In genomic region chr2:66101686-66102304, GRCm38 (mm10) we compare ENCODE assay signal across 28 mouse cellular contexts. TPM values are rescaled to one million over a fixed set of nuclear protein-coding genes. Genes with fewer than 3 reads are reported as not detected.
"Had no signal": no experiment of that assay in that cellular context is flagged by ENCODE, and none has a peak within 500 bp of the region (broad histone marks: within the 10 kb centered on the region; RNA-seq: fewer than 3 reads in every experiment).

No protein-coding gene starts in this region.

- H3K27ac ChIP-seq: embryonic facial prominence, embryonic 10.5 days; embryonic facial prominence, embryonic 12.5 days; embryonic facial prominence, embryonic 13.5 days; embryonic facial prominence, embryonic 15.5 days; forebrain, embryonic 10.5 days; forebrain, embryonic 12.5 days; forebrain, embryonic 13.5 days; forebrain, embryonic 15.5 days; gastrocnemius, adult 2 months; heart, adult 2 months had no signal

- DNase-seq: cerebellum, adult 8-10 months; cerebellum, adult 9-10 months; cerebellum, adult 9-11 months; cerebellum, postnatal 10 days; cerebellum, postnatal 14 days; cerebellum, postnatal 25 days; cerebellum, postnatal 36 days; embryo, embryonic 11 days; forebrain, postnatal 0 days; gastrocnemius, adult 2 months; gastrocnemius, postnatal 10 days; gastrocnemius, postnatal 14 days; gastrocnemius, postnatal 25 days; gastrocnemius, postnatal 36 days; heart, adult 18-20 months; heart, adult 2 months had no signal

- ATAC-seq: forebrain, embryonic 13.5 days; forebrain, embryonic 14.5 days; forebrain, embryonic 15.5 days; forebrain, embryonic 16.5 days; forebrain, postnatal 0 days had no signal

- H3K9me3 ChIP-seq: embryonic facial prominence, embryonic 10.5 days; embryonic facial prominence, embryonic 12.5 days; embryonic facial prominence, embryonic 13.5 days; embryonic facial prominence, embryonic 15.5 days; forebrain, embryonic 10.5 days; forebrain, embryonic 12.5 days; forebrain, embryonic 13.5 days; forebrain, embryonic 15.5 days had no signal

- H3K36me3 ChIP-seq: embryonic facial prominence, embryonic 10.5 days; embryonic facial prominence, embryonic 12.5 days; embryonic facial prominence, embryonic 13.5 days; embryonic facial prominence, embryonic 15.5 days; forebrain, embryonic 10.5 days; forebrain, embryonic 12.5 days; forebrain, embryonic 15.5 days had no signal

- H3K4me1 ChIP-seq: embryonic facial prominence, embryonic 12.5 days; embryonic facial prominence, embryonic 15.5 days had no signal

- H3K4me2 ChIP-seq: embryonic facial prominence, embryonic 12.5 days; embryonic facial prominence, embryonic 15.5 days; forebrain, embryonic 12.5 days; forebrain, embryonic 13.5 days; forebrain, embryonic 15.5 days had no signal

- H3K4me3 ChIP-seq: embryonic facial prominence, embryonic 10.5 days; embryonic facial prominence, embryonic 12.5 days; embryonic facial prominence, embryonic 13.5 days; embryonic facial prominence, embryonic 15.5 days; erythroblast, embryonic 14.5 days; forebrain, embryonic 10.5 days; forebrain, embryonic 12.5 days; forebrain, embryonic 13.5 days; forebrain, embryonic 15.5 days; gastrocnemius, adult 2 months; heart, adult 2 months had no signal

- H3K27me3 ChIP-seq: forebrain, embryonic 12.5 days; forebrain, embryonic 13.5 days; forebrain, embryonic 15.5 days had no signal

- H3K9ac ChIP-seq: embryonic facial prominence, embryonic 12.5 days; embryonic facial prominence, embryonic 13.5 days; embryonic facial prominence, embryonic 15.5 days; forebrain, embryonic 12.5 days; forebrain, embryonic 13.5 days; forebrain, embryonic 15.5 days; forebrain, postnatal 0 days had no signal

RNA-seq across cellular contexts. Expression of gene Galnt3, which starts 23.0 kb away (rescaled TPM):
- total RNA-seq: gastrocnemius, postnatal 14 days; gastrocnemius, postnatal 25 days; gastrocnemius, postnatal 36 days; heart, adult 8-10 months had no signal
- polyA plus RNA-seq: erythroblast, embryonic 14.5 days had no signal
